16 mouse cellular contexts compared by ENCODE assay signal in the genomic region with DNA sequence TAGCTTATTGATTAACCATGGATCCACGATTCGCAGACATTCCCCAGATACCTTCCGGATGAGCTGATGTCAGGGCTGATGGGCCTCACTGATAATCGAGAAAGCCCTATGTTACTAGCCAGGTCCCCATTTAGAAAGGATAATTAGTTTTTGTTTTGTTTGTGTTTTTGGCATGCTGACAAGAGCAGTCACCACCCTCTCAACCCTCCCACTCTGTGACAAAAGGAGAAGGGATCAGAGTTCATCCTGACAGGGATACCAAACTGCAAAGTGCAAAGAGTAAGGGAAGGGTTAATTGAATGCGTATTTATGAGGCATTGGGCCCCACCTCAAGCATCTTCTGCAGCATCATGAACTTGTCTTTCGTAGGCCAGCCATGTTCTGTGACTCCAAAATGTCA.
A peak's percentile ranks its signal among the peaks of the same experiment; 100 is the strongest.
DNase-seq lines count a peak whose midpoint lies in the region; ATAC-seq lines count a peak whose summit lies in the region.
"Had no signal": no experiment of that assay in that cellular context is flagged by ENCODE, and none has a peak within 500 bp of the region (broad histone marks: within the 10 kb centered on the region; RNA-seq: fewer than 3 reads in every experiment).

No protein-coding gene starts in this region.

- H3K4me2 ChIP-seq in heart, embryonic 15.5 days = no peak overlapping the region
- no peak overlapping the region for H3K4me2 ChIP-seq in kidney, embryonic 15.5 days
- H3K4me2 ChIP-seq in hindbrain, embryonic 15.5 days = no peak overlapping the region
- H3K4me2 ChIP-seq: embryonic facial prominence, embryonic 12.5 days; limb, embryonic 13.5 days had no signal

- no peak for ATAC-seq in heart, embryonic 15.5 days (replicated peaks; ENCODE audit: insufficient number of reproducible peaks, insufficient read depth, low FRiP score, low read depth)
- no peak for ATAC-seq in kidney, embryonic 15.5 days (replicated peaks; ENCODE audit: low FRiP score)
- no peak for ATAC-seq in hindbrain, embryonic 15.5 days (ENCODE audit: low FRiP score, low read depth)
- ATAC-seq: intestine, postnatal 0 days had no signal

- no peaks in the 10 kb centered on the region for H3K36me3 ChIP-seq in heart, embryonic 15.5 days
- H3K36me3 ChIP-seq in kidney, embryonic 15.5 days = no peaks in the 10 kb centered on the region
- H3K36me3 ChIP-seq in hindbrain, embryonic 15.5 days = no peaks in the 10 kb centered on the region
- H3K36me3 ChIP-seq: embryonic facial prominence, embryonic 12.5 days; limb, embryonic 13.5 days had no signal

- H3K9me3 ChIP-seq in heart, embryonic 15.5 days (replicated peaks) = no peaks in the 10 kb centered on the region
- H3K9me3 ChIP-seq in kidney, embryonic 15.5 days (replicated peaks) = no peaks in the 10 kb centered on the region
- no peaks in the 10 kb centered on the region for H3K9me3 ChIP-seq in hindbrain, embryonic 15.5 days
- H3K9me3 ChIP-seq: embryonic facial prominence, embryonic 12.5 days; limb, embryonic 13.5 days had no signal

- no peak overlapping the region for H3K4me3 ChIP-seq in heart, embryonic 15.5 days
- no peak overlapping the region for H3K4me3 ChIP-seq in kidney, embryonic 15.5 days (replicated peaks)
- H3K4me3 ChIP-seq in hindbrain, embryonic 15.5 days = no peak overlapping the region
- H3K4me3 ChIP-seq: embryonic facial prominence, embryonic 12.5 days; limb, embryonic 13.5 days had no signal

- no peak overlapping the region for H3K9ac ChIP-seq in heart, embryonic 15.5 days
- H3K9ac ChIP-seq in kidney, embryonic 15.5 days = no peak overlapping the region
- no peak overlapping the region for H3K9ac ChIP-seq in hindbrain, embryonic 15.5 days
- H3K9ac ChIP-seq: embryonic facial prominence, embryonic 12.5 days; limb, embryonic 13.5 days had no signal

- H3K27me3 ChIP-seq in heart, embryonic 15.5 days = no peaks in the 10 kb centered on the region
- no peaks in the 10 kb centered on the region for H3K27me3 ChIP-seq in kidney, embryonic 15.5 days
- H3K27me3 ChIP-seq in hindbrain, embryonic 15.5 days = no peaks in the 10 kb centered on the region
- H3K27me3 ChIP-seq: embryonic facial prominence, embryonic 12.5 days; limb, embryonic 13.5 days had no signal

- H3K4me1 ChIP-seq in heart, embryonic 15.5 days (replicated peaks) = peaks cover 19% of the 10 kb centered on the region
- peaks cover 31% of the 10 kb centered on the region for H3K4me1 ChIP-seq in kidney, embryonic 15.5 days
- peaks cover 63% of the 10 kb centered on the region for H3K4me1 ChIP-seq in hindbrain, embryonic 15.5 days (replicated peaks)

- H3K27ac ChIP-seq in heart, embryonic 15.5 days = peak overlapping the region; percentile 41; the same call in 1 of the 2 replicates
- H3K27ac ChIP-seq in kidney, embryonic 15.5 days = peak overlapping the region; percentile 55; the same call in 1 of the 2 replicates
- 0 out of 2 replicates have a peak overlapping the region, but pooled peaks have one; percentile 43 for H3K27ac ChIP-seq in hindbrain, embryonic 15.5 days (replicated peaks)
- H3K27ac ChIP-seq: embryonic facial prominence, embryonic 12.5 days; limb, embryonic 13.5 days had no signal

- no peak for DNase-seq in heart, adult 9 months (ENCODE audit: low spot score in 2 of 2)
- no peak for DNase-seq in kidney, postnatal 10 days
- DNase-seq in MN1 (ENCODE audit: low spot score) = peak; percentile 25
- DNase-seq in embryo, embryonic 10.5 days (ENCODE audit: low spot score) = no peak
- DNase-seq: adrenal gland, postnatal 10 days; B cell, adult 2 months; cerebellum, adult 11-12 months; cerebellum, postnatal 36 days; heart, postnatal 4 days; thymus, postnatal 4 days had no signal

- WGBS in heart, embryonic 15.5 days = 72% methylated on average over 6 of the region's 6 CpGs
- WGBS in kidney, embryonic 15.5 days = 63% methylated on average over 6 of the region's 6 CpGs
- 39% methylated on average over 6 of the region's 6 CpGs for WGBS in hindbrain, embryonic 15.5 days
